Mouse (Mus musculus) layer of hippocampus, adult 2 months (tissue): ENCODE data around the gene Gm3448. TPM values are rescaled to one million over a fixed set of nuclear protein-coding genes. Genes with fewer than 3 reads are reported as not detected.
"Not testable (repeated sequence)": the region's sequence is repeated elsewhere in the genome, so short reads cannot be mapped to it uniquely, and the experiment has no call there.

Experiments
- DNase-seq, 2 experiments: peaks; one replicate each; pipeline ENCODE4 v3.0.0; 2022; ENCODE audit warnings: low spot score in 2 of 2
- H3K27ac ChIP-seq: fragments of 200-600 bp; 2 replicates; pipeline ENCODE4 v1.8.1; 2022
- H3K4me3 ChIP-seq: fragments of 200-600 bp; 2 replicates; pipeline ENCODE4 v1.8.1; 2022; ENCODE audit warnings: mild to moderate bottlenecking
- CTCF ChIP-seq: fragments of 200-600 bp; conservative IDR thresholded peaks from 2 replicates; pipeline ENCODE4 v1.8.1; 2022; ENCODE audit warnings: antibody characterized with exemption, mild to moderate bottlenecking, moderate library complexity
- total RNA-seq, 2 experiments: library from RNA; stranded (reverse); gene quantifications; 2 replicates each; pipeline ENCODE4 v1.2.3; 2021

Gene Gm3448
- total RNA-seq, 2 experiments from 2014 or later: 7.8 to 11.3 TPM

GRCm38 (mm10) chr17:15065391-15066024, 24.2 kb upstream of the Gm3448 start:
- H3K27ac ChIP-seq: 0 out of 2 replicates have a peak overlapping the region, but pooled peaks have one; percentile 41

GRCm38 (mm10) chr17:15060356-15060755, 19.0 kb upstream of the Gm3448 start:
- TF ChIP-seq CTCF: no peak
- H3K4me3 ChIP-seq: no peak overlapping the region
- no peak overlapping the region for H3K27ac ChIP-seq
- no peak for DNase-seq

More at GRCm38 (mm10) chr17:15065391-15066024, 24.2 kb upstream of the Gm3448 start:
- peak overlapping the region; percentile 41; the same call in 1 of the 2 replicates for H3K4me3 ChIP-seq
- TF ChIP-seq CTCF: peak; percentile 91
- DNase-seq: peak; percentile 70 to 80

DNA sequence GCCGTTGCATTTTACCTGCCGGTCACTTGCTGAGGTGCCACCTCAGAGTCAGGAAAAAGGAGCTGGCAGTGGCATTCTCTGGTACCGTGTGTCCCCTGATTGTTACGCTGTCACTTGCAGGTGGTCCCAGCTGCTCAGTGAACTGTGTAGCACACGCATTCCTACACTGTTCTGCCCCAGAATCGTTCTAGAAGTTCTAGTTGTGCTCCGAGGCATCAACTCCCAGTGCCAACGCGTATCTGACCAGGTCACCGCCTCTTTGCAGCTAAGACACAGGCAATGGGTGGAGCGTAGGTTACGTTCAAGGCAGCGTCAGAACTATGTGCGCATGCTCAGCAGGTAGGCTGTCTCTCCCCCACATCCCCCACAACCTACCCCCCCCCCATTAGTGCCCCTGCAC, 18.3 kb upstream of the Gm3448 start:
- Histone ChIP-seq H3K27ac (no peak overlapping the region), H3K4me3 (no peak overlapping the region)
- no peak for TF ChIP-seq CTCF
- no peak for DNase-seq

GRCm38 (mm10) chr17:15058161-15058591, 16.8 kb upstream of the Gm3448 start:
- no peak overlapping the region for H3K4me3 ChIP-seq
- no peak for TF ChIP-seq CTCF
- DNase-seq: peak in 1 of 2 experiments; percentile 7
- H3K27ac ChIP-seq: no peak overlapping the region

GRCm38 (mm10) chr17:15055925-15056324, 14.6 kb upstream of the Gm3448 start:
- DNase-seq: peak; percentile 78 to 90
- H3K4me3 ChIP-seq: no peak overlapping the region
- TF ChIP-seq CTCF: no peak
- H3K27ac ChIP-seq: no peak overlapping the region

GRCm38 (mm10) chr17:15053829-15054200, 12.5 kb upstream of the Gm3448 start:
- DNase-seq: peak in 1 of 2 experiments; percentile 9
- H3K4me3 ChIP-seq, H3K27ac ChIP-seq: not testable (repeated sequence)

DNA sequence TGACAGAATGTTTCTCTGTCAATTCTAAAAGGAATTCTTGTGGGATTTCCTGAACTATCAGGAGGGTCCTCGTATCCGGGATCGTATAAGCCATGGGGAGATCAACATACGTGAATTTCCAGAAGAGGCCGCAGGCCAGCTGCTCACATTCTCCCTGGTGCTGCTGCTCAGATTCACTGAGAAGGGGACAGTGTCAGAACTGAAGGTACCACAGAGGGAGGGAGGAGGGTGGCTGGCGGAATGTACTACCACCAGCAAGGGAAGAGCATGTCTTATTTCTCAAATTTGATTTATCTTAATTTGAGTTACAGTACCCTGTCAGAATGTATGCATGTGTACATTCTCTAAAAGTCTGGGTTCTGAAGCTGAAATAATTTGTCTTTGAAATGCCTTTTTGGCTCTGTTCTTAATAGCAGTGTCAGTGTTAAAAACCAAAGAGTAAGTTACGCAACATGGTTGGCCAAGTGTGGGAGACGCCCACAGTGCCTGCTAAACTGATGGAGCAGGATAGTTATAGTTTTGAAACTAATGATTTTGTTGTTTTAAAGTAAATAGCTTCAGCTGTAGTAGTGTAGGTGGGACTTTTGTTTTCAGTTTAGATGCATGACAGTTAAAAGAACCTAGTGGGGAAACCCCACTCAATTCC, 12.0 kb upstream of the Gm3448 start:
- H3K4me3 ChIP-seq, H3K27ac ChIP-seq: not testable (repeated sequence)
- DNase-seq: peak in 1 of 2 experiments; percentile 7

DNA sequence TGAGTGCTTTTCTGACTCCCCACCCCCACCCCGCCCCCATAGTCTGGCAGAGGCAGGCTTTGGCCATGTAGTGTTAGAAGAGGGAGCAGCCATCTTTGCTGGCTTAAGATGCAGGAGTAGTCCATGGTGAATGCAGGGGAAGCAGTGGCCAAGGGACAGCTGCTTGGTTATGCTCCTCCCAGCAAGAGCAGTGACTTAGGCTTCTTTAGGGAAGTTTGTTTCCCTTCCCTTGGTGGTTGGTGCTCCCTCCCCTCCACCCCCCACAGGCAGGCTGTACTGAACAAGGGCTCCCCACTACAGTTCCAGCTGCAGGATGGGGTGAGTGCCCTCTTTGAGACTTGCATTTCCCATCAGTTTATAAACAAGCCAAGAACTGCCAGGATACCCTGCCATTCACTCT, 11.4 kb upstream of the Gm3448 start:
- DNase-seq, H3K27ac ChIP-seq, H3K4me3 ChIP-seq: not testable (repeated sequence)

- not testable (repeated sequence) for H3K4me3 ChIP-seq, DNase-seq, H3K27ac ChIP-seq
Measured at GRCm38 (mm10) chr17:15050338-15050737, 9.0 kb upstream of the Gm3448 start.

DNA sequence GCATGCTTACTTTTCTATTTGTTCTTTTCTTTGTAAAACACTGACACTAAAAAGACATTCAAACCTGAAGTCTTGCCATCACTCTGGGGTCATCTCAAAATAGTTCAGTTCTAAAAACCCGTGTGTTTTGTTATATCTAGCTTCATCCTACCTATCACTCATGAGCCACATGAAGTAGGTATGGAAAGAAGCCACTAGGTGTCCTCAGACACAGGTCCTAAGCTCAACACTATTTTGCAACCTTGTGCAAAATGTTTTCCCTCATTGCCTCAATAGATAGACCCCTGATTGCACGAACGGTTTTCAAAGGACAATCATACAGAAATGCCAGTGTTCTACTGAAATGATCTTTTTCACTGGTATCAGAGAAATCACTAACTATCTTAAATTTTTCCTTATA, 882 bp downstream of the Gm3448 start:
- DNase-seq, H3K27ac ChIP-seq, H3K4me3 ChIP-seq: not testable (repeated sequence)

DNA sequence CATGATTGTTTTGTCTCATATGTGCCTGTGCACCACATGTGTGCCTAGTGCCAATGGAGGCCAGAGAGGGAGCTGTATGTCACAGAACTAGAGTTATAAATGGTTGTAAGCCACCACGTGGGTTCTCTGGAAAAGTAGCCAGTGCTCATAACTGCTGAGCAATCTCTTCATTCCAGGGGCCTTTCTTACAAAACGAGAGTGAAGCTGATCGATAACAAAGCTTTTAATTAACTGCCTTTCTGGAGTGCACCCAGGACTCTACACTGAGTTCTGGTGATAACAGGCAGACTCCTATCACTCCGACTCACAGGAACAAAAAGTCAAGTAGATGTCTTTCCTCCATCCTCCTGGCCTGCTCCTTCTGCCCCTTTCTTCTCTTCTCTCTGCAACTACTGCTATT, 9.9 kb downstream of the Gm3448 start:
- H3K4me3 ChIP-seq, H3K27ac ChIP-seq, DNase-seq: not testable (repeated sequence)

- H3K4me3 ChIP-seq, H3K27ac ChIP-seq, DNase-seq: not testable (repeated sequence)
Measured at GRCm38 (mm10) chr17:15025513-15025912, 15.8 kb downstream of the Gm3448 start.

DNA sequence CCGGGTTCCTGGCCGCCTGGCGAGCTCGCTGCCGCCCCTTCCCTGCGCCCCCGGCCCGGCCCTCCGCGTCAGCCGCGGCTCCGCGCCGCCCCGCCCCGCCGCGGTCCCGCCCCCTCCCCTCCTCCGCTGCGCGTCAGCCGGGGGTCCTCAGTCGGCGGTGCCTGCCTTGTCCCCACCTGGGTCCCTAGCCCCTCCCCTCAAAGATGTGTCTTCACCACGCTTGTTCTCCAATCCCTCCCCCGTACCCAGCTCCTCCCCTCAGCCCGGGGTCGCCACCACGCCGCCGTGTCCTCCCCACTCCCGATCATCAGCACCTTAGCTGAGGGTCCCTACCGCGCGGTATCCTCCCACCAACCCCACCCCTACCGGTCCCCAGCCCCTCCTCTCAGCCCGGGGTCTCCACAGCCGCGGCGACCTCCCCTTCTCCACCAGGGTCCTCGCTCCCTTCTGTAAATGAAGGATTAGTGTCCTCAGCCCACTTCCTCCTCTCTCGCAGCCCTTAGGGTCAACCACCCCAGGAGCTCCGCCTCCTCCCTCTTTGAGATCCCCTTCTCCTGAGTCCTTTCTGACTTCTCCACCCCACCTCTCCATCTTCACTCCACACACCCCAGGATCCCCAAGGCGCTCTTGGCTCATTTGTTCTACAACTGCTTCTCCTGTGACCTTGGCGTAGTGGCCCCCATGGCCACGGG, 16.7 kb downstream of the Gm3448 start:
- not testable (repeated sequence) for H3K27ac ChIP-seq, DNase-seq, H3K4me3 ChIP-seq

- not testable (repeated sequence) for DNase-seq, H3K27ac ChIP-seq, H3K4me3 ChIP-seq
Measured at GRCm38 (mm10) chr17:15023878-15024492, 17.4 kb downstream of the Gm3448 start.

DNA sequence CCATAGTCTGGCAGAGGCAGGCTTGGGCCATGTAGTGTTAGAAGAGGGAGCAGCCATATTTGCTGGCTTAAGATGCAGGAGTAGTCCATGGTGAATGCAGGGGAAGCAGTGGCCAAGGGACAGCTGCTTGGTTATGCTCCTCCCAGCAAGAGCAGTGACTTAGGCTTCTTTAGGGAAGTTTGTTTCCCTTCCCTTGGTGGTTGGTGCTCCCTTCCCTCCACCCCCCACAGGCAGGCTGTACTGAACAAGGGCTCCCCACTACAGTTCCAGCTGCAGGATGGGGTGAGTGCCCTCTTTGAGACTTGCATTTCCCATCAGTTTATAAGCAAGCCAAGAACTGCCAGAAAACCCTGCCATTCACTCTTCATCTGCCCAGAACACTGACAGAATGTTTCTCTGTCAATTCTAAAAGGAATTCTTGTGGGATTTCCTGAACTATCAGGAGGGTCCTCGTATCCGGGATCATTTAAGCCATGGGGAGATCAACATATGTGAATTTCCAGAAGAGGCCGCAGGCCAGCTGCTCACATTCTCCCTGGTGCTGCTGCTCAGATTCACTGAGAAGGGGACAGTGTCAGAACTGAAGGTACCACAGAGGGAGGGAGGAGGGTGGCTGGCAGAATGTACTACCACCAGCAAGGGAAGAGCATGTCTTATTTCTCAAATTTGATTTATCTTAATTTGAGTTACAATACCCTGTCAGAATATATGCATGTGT, 19.7 kb downstream of the Gm3448 start:
- not testable (repeated sequence) for H3K4me3 ChIP-seq
- peak; percentile 10 to 18 for DNase-seq
- peak overlapping the region; percentile 54; the same call in 1 of the 2 replicates for H3K27ac ChIP-seq

- not testable (repeated sequence) for DNase-seq, H3K4me3 ChIP-seq, H3K27ac ChIP-seq
Measured at GRCm38 (mm10) chr17:15009706-15010413, 31.5 kb downstream of the Gm3448 start, which contains the start of gene Gm3435. Gene Gm3435 (plus strand): TSS chr17:15010176.

GRCm38 (mm10) chr17:15009088-15009487, 32.2 kb downstream of the Gm3448 start:
- not testable (repeated sequence) for H3K27ac ChIP-seq, DNase-seq, H3K4me3 ChIP-seq
